Mouse (Mus musculus): Measurements from ENCODE around the gene Scarb2. TPM values are rescaled to one million over a fixed set of nuclear protein-coding genes. Genes with fewer than 3 reads are reported as not detected.
A peak's percentile ranks its signal among the peaks of the same experiment; 100 is the strongest.
"Not testable (repeated sequence)": the region's sequence is repeated elsewhere in the genome, so short reads cannot be mapped to it uniquely, and the experiment has no call there.

The Scarb2 gene
- 23.4 and 24.6 TPM in 2 replicates for polyA plus RNA-seq (2015; fragmentation: Nextera tagmentation; extraction: Ambion mirVana)

GRCm38 (mm10) chr5:92506733-92507132 lies at the start of gene Scarb2:
TSS of gene Scarb2 (minus strand) at chr5:92506833.
- Histone ChIP-seq H3K9me3 (no peaks in the 10 kb centered on the region), H3K4me2 (replicated peaks) (peak within 1 kb of the TSS; percentile 64), H3K36me3 (no peaks in the 10 kb centered on the region), H3K4me1 (peaks cover 27% of the 10 kb centered on the region), H3K27me3 (no peaks in the 10 kb centered on the region), H3K27ac (replicated peaks) (peak within 1 kb of the TSS; percentile 99), H3K4me3 (peak within 1 kb of the TSS; percentile 79), H3K9ac (replicated peaks) (peak within 1 kb of the TSS; percentile 93)
- ATAC-seq (replicated peaks): no peak

GRCm38 (mm10) chr5:92555905-92556304 lies 49.3 kb upstream of the Scarb2 start:
- Histone ChIP-seq H3K4me3 (no peak overlapping the region), H3K27me3 (no peaks in the 10 kb centered on the region), H3K9ac (replicated peaks) (no peak overlapping the region), H3K27ac (replicated peaks) (no peak overlapping the region), H3K4me1 (no peaks in the 10 kb centered on the region), H3K9me3 (no peaks in the 10 kb centered on the region), H3K36me3 (no peaks in the 10 kb centered on the region), H3K4me2 (replicated peaks) (no peak overlapping the region)
- ATAC-seq (replicated peaks): no peak
- 92% methylated on average over 1 of the region's 1 CpGs for WGBS

GRCm38 (mm10) chr5:92554891-92555511 lies 48.4 kb upstream of the Scarb2 start, which contains the start of gene Fam47e:
TSS of gene Fam47e (plus strand) at chr5:92555069.
- Histone ChIP-seq H3K36me3 (no peaks in the 10 kb centered on the region), H3K27ac (replicated peaks) (no peak within 1 kb of the TSS), H3K9ac (replicated peaks) (no peak within 1 kb of the TSS), H3K9me3 (no peaks in the 10 kb centered on the region), H3K4me2 (replicated peaks) (no peak within 1 kb of the TSS), H3K4me3 (no peak within 1 kb of the TSS), H3K27me3 (no peaks in the 10 kb centered on the region), H3K4me1 (no peaks in the 10 kb centered on the region)
- WGBS: 75% methylated on average over 16 of the region's 16 CpGs
- peak; percentile 74 for ATAC-seq (replicated peaks)

- WGBS: 70% methylated on average over 4 of the region's 4 CpGs
- Histone ChIP-seq H3K27me3 (no peaks in the 10 kb centered on the region), H3K9me3 (no peaks in the 10 kb centered on the region), H3K36me3 (no peaks in the 10 kb centered on the region), H3K4me1 (no peaks in the 10 kb centered on the region), H3K4me2 (replicated peaks) (no peak overlapping the region), H3K27ac (replicated peaks) (no peak overlapping the region), H3K9ac (replicated peaks) (no peak overlapping the region), H3K4me3 (no peak overlapping the region)
- ATAC-seq (replicated peaks): peak; percentile 61; the same call in 1 of the 2 replicates
Measured at GRCm38 (mm10) chr5:92554443-92554842, 47.8 kb upstream of the Scarb2 start.

GRCm38 (mm10) chr5:92553939-92554338 lies 47.3 kb upstream of the Scarb2 start:
- Histone ChIP-seq H3K36me3 (no peaks in the 10 kb centered on the region), H3K4me1 (no peaks in the 10 kb centered on the region), H3K9me3 (no peaks in the 10 kb centered on the region), H3K27ac (replicated peaks) (no peak overlapping the region), H3K9ac (replicated peaks) (no peak overlapping the region), H3K4me3 (no peak overlapping the region), H3K4me2 (replicated peaks) (no peak overlapping the region), H3K27me3 (no peaks in the 10 kb centered on the region)
- 69% methylated on average over 3 of the region's 3 CpGs for whole genome bisulfite sequencing
- no peak for ATAC-seq (replicated peaks)

GRCm38 (mm10) chr5:92552611-92553010 lies 46.0 kb upstream of the Scarb2 start:
- H3K4me3 ChIP-seq: no peak overlapping the region
- no peak overlapping the region for H3K27ac ChIP-seq (replicated peaks)
- no peak overlapping the region for H3K9ac ChIP-seq (replicated peaks)
- no peaks in the 10 kb centered on the region for H3K4me1 ChIP-seq
- H3K36me3 ChIP-seq: no peaks in the 10 kb centered on the region
- whole genome bisulfite sequencing: 93% methylated on average over 2 of the region's 2 CpGs
- no peaks in the 10 kb centered on the region for H3K27me3 ChIP-seq
- no peak overlapping the region for H3K4me2 ChIP-seq (replicated peaks)
- H3K9me3 ChIP-seq: no peaks in the 10 kb centered on the region
- no peak for ATAC-seq (replicated peaks)

- Histone ChIP-seq H3K4me3 (no peak overlapping the region), H3K9ac (replicated peaks) (no peak overlapping the region), H3K36me3 (no peaks in the 10 kb centered on the region), H3K27ac (replicated peaks) (no peak overlapping the region), H3K4me2 (replicated peaks) (no peak overlapping the region), H3K9me3 (no peaks in the 10 kb centered on the region), H3K4me1 (no peaks in the 10 kb centered on the region), H3K27me3 (no peaks in the 10 kb centered on the region)
- 83% methylated on average over 4 of the region's 4 CpGs for WGBS
- ATAC-seq (replicated peaks): no peak
Measured at GRCm38 (mm10) chr5:92539698-92540097, 33.1 kb upstream of the Scarb2 start.

- H3K9me3 ChIP-seq: no peaks in the 10 kb centered on the region
- H3K27ac ChIP-seq (replicated peaks): no peak overlapping the region
- H3K9ac ChIP-seq (replicated peaks): no peak overlapping the region
- no peak overlapping the region for H3K4me2 ChIP-seq (replicated peaks)
- no peaks in the 10 kb centered on the region for H3K36me3 ChIP-seq
- no peaks in the 10 kb centered on the region for H3K27me3 ChIP-seq
- 71% methylated on average over 6 of the region's 6 CpGs for WGBS
- no peak overlapping the region for H3K4me3 ChIP-seq
- no peak for ATAC-seq (replicated peaks)
- no peaks in the 10 kb centered on the region for H3K4me1 ChIP-seq
Measured at GRCm38 (mm10) chr5:92524821-92525258, 18.2 kb upstream of the Scarb2 start.

GRCm38 (mm10) chr5:92521131-92521530 lies 14.5 kb upstream of the Scarb2 start:
- H3K9ac ChIP-seq (replicated peaks); H3K36me3 ChIP-seq; H3K4me2 ChIP-seq (replicated peaks); H3K27me3 ChIP-seq; H3K4me3 ChIP-seq; H3K4me1 ChIP-seq; H3K9me3 ChIP-seq; H3K27ac ChIP-seq (replicated peaks); ATAC-seq (replicated peaks): not testable (repeated sequence)
- 91% methylated on average over 2 of the region's 2 CpGs for WGBS

- WGBS: 91% methylated on average over 5 of the region's 5 CpGs
- no peak overlapping the region for H3K4me2 ChIP-seq (replicated peaks)
- H3K36me3 ChIP-seq: no peaks in the 10 kb centered on the region
- no peaks in the 10 kb centered on the region for H3K27me3 ChIP-seq
- H3K4me1 ChIP-seq: no peaks in the 10 kb centered on the region
- H3K4me3 ChIP-seq: no peak overlapping the region
- H3K9me3 ChIP-seq: no peaks in the 10 kb centered on the region
- H3K9ac ChIP-seq (replicated peaks): no peak overlapping the region
- no peak overlapping the region for H3K27ac ChIP-seq (replicated peaks)
- ATAC-seq (replicated peaks): no peak
Measured at GRCm38 (mm10) chr5:92512066-92512465, 5.4 kb upstream of the Scarb2 start.

GRCm38 (mm10) chr5:92511256-92511655 lies 4.6 kb upstream of the Scarb2 start:
- Histone ChIP-seq H3K4me3 (no peak overlapping the region), H3K9me3 (no peaks in the 10 kb centered on the region), H3K4me2 (replicated peaks) (no peak overlapping the region), H3K9ac (replicated peaks) (no peak overlapping the region), H3K36me3 (no peaks in the 10 kb centered on the region), H3K27ac (replicated peaks) (no peak overlapping the region), H3K27me3 (no peaks in the 10 kb centered on the region), H3K4me1 (peaks cover 4% of the 10 kb centered on the region)
- ATAC-seq (replicated peaks): no peak

GRCm38 (mm10) chr5:92508853-92509252 lies 2.2 kb upstream of the Scarb2 start:
- H3K27ac ChIP-seq (replicated peaks): no peak overlapping the region
- no peak overlapping the region for H3K4me3 ChIP-seq
- peaks cover 14% of the 10 kb centered on the region for H3K4me1 ChIP-seq
- ATAC-seq (replicated peaks): no peak
- H3K36me3 ChIP-seq: no peaks in the 10 kb centered on the region
- H3K27me3 ChIP-seq: no peaks in the 10 kb centered on the region
- WGBS: 90% methylated on average over 5 of the region's 5 CpGs
- no peak overlapping the region for H3K4me2 ChIP-seq (replicated peaks)
- H3K9me3 ChIP-seq: no peaks in the 10 kb centered on the region
- H3K9ac ChIP-seq (replicated peaks): no peak overlapping the region

GRCm38 (mm10) chr5:92506301-92506729 lies 318 bp downstream of the Scarb2 start:
- Histone ChIP-seq H3K4me1 (peaks cover 27% of the 10 kb centered on the region), H3K4me2 (replicated peaks) (peak overlapping the region; percentile 64), H3K4me3 (peak overlapping the region; percentile 79), H3K9me3 (no peaks in the 10 kb centered on the region), H3K27ac (replicated peaks) (peak overlapping the region; percentile 99), H3K27me3 (no peaks in the 10 kb centered on the region), H3K36me3 (no peaks in the 10 kb centered on the region), H3K9ac (replicated peaks) (0 out of 2 replicates have a peak overlapping the region, but pooled peaks have one; percentile 93)
- WGBS: 19% methylated on average over 4 of the region's 4 CpGs
- no peak; the same call in 1 of the 2 replicates for ATAC-seq (replicated peaks)

Measured in forebrain, embryonic 15.5 days (tissue).